Mouse (Mus musculus): ENCODE data around the gene Gm36176.
"Not testable (repeated sequence)": the region's sequence is repeated elsewhere in the genome, so short reads cannot be mapped to it uniquely, and the experiment has no call there.

Gm36176 gene

GRCm38 (mm10) chr10:77846503-77846902 lies at the start of gene Gm36176:
Gm36176 (plus strand) TSS chr10:77846803.
- DNase-seq (ENCODE audit: inconsistent ontology term) = no peak

GRCm38 (mm10) chr10:77797677-77798076 lies 48.9 kb upstream of the Gm36176 start:
- DNase-seq (ENCODE audit: inconsistent ontology term) = no peak

- not testable (repeated sequence) for DNase-seq (ENCODE audit: inconsistent ontology term)
Measured at GRCm38 (mm10) chr10:77798164-77798920, 48.3 kb upstream of the Gm36176 start.

- no peak for DNase-seq (ENCODE audit: inconsistent ontology term)
Measured at GRCm38 (mm10) chr10:77798921-77799508, 47.6 kb upstream of the Gm36176 start, which contains the start of gene Gm19668. Gm19668 (minus strand) TSS chr10:77799133.

GRCm38 (mm10) chr10:77804095-77804494 lies 42.5 kb upstream of the Gm36176 start:
- no peak for DNase-seq (ENCODE audit: inconsistent ontology term)

GRCm38 (mm10) chr10:77811743-77812142 lies 34.9 kb upstream of the Gm36176 start, which contains the start of gene Gm9507:
Gm9507 (minus strand) TSS chr10:77811843.
- no peak for DNase-seq (ENCODE audit: inconsistent ontology term)

GRCm38 (mm10) chr10:77814382-77814781 lies 32.2 kb upstream of the Gm36176 start, which contains the start of gene Gm2696:
Gm2696 (plus strand) TSS chr10:77814682.
- no peak for DNase-seq (ENCODE audit: inconsistent ontology term)

GRCm38 (mm10) chr10:77815514-77815913 lies 31.1 kb upstream of the Gm36176 start:
- no peak for DNase-seq (ENCODE audit: inconsistent ontology term)

GRCm38 (mm10) chr10:77818523-77818922 lies 28.1 kb upstream of the Gm36176 start:
- no peak for DNase-seq (ENCODE audit: inconsistent ontology term)

- no peak for DNase-seq (ENCODE audit: inconsistent ontology term)
Measured at GRCm38 (mm10) chr10:77819203-77819602, 27.4 kb upstream of the Gm36176 start.

GRCm38 (mm10) chr10:77826951-77827350 lies 19.7 kb upstream of the Gm36176 start, which contains the start of gene Krtap10-4:
Krtap10-4 (minus strand) TSS chr10:77827095.
- DNase-seq (ENCODE audit: inconsistent ontology term) = no peak

GRCm38 (mm10) chr10:77835647-77836046 lies 11.0 kb upstream of the Gm36176 start, which contains the start of gene Krtap10-10:
Krtap10-10 (plus strand) TSS chr10:77835947.
- DNase-seq (ENCODE audit: inconsistent ontology term) = no peak

GRCm38 (mm10) chr10:77839006-77839405 lies 7.6 kb upstream of the Gm36176 start:
- no peak for DNase-seq (ENCODE audit: inconsistent ontology term)

- DNase-seq (ENCODE audit: inconsistent ontology term) = no peak
Measured at GRCm38 (mm10) chr10:77846961-77847360, 358 bp downstream of the Gm36176 start.

- no peak for DNase-seq (ENCODE audit: inconsistent ontology term)
Measured at GRCm38 (mm10) chr10:77847538-77847937, 935 bp downstream of the Gm36176 start.

GRCm38 (mm10) chr10:77852559-77852958 lies 6.0 kb downstream of the Gm36176 start, which contains the start of gene Gm10318:
Gm10318 (plus strand) TSS chr10:77852859.
- no peak for DNase-seq (ENCODE audit: inconsistent ontology term)

- DNase-seq (ENCODE audit: inconsistent ontology term) = no peak
Measured at GRCm38 (mm10) chr10:77861675-77862074, 15.1 kb downstream of the Gm36176 start, which contains the start of gene Gm3285. Gm3285 (plus strand) TSS chr10:77861975.

GRCm38 (mm10) chr10:77864067-77864761 lies 17.6 kb downstream of the Gm36176 start:
- DNase-seq (ENCODE audit: inconsistent ontology term) = peak; percentile 32

GRCm38 (mm10) chr10:77864762-77865143 lies 18.1 kb downstream of the Gm36176 start:
- no peak for DNase-seq (ENCODE audit: inconsistent ontology term)

GRCm38 (mm10) chr10:77867546-77867945 lies 20.9 kb downstream of the Gm36176 start:
- no peak for DNase-seq (ENCODE audit: inconsistent ontology term)

GRCm38 (mm10) chr10:77869651-77870050 lies 23.0 kb downstream of the Gm36176 start:
- DNase-seq (ENCODE audit: inconsistent ontology term) = no peak

GRCm38 (mm10) chr10:77878985-77879384 lies 32.4 kb downstream of the Gm36176 start:
- DNase-seq (ENCODE audit: inconsistent ontology term) = no peak

All from Muller cell, postnatal 12 days (primary cell).